Mouse (Mus musculus): ENCODE measurements around the gene Myo1g. TPM values are rescaled to one million over a fixed set of nuclear protein-coding genes. Genes with fewer than 3 reads are reported as not detected.

Myo1g gene
- total RNA-seq (2021), result 1 to 10 TPM in 1 of 2 experiments, under 1 TPM in 1; 0.57 to 1.3 TPM

DNA sequence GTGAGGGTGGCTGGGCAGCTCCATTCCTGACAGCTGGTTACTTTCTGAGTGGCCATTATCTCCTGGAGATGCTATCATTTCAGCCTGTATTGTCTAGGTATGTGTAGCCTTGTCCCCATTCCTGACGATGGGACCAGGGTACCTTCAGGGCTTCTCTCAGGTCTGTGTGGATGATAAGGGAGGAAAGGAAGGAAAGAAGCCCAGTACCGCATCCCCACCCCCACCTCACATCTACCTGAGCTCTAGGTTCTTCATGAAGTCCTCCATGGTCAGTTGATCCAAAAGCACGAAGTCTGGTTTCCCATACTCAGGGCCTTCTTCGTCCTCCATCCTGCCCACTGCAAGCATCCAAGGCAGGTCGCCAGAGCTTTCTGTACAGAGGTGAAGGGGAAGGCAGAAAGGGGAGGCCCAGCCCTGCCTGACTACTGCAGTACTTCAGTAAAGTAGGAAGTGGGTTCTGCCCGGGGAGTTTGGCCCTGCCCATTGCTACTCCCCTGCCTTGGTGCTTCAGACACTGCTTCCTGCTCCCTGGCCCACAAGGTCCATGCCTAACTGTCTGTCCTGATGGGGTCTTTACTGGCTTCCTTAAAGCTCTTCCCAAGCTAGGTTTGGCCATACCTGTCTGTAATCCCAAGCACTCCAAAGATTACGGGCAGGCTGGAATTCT lies at the start of gene Myo1g:
TSS of gene Myo1g (minus strand) at position 459 of the 667 bp plus-strand sequence.
- no peak for DNase-seq (ENCODE audit: low spot score in 2 of 2)
- intact Hi-C loops (cut with DNase I), result no loop called here

DNA sequence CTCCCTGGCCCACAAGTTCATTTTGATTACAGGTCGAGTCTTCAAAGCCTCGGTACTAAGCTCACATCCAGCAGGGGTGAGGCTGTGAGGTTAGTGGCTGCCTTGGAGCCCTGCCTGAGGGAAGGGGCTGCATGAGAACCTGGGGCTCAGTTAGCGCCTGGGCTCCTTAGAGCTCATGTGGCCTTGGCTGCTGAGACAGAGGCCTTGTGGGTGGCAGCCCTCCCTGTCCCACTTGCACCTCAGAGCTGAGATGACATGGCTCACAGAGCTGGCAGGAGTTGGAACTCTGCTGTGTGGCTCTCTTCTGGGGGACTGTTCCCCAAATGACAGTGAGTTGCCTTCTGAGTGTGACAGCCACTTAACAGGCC lies 48.6 kb upstream of the Myo1g start:
- no peak for DNase-seq (ENCODE audit: low spot score in 2 of 2)
- intact Hi-C loops (cut with DNase I), result no loop called here

DNA sequence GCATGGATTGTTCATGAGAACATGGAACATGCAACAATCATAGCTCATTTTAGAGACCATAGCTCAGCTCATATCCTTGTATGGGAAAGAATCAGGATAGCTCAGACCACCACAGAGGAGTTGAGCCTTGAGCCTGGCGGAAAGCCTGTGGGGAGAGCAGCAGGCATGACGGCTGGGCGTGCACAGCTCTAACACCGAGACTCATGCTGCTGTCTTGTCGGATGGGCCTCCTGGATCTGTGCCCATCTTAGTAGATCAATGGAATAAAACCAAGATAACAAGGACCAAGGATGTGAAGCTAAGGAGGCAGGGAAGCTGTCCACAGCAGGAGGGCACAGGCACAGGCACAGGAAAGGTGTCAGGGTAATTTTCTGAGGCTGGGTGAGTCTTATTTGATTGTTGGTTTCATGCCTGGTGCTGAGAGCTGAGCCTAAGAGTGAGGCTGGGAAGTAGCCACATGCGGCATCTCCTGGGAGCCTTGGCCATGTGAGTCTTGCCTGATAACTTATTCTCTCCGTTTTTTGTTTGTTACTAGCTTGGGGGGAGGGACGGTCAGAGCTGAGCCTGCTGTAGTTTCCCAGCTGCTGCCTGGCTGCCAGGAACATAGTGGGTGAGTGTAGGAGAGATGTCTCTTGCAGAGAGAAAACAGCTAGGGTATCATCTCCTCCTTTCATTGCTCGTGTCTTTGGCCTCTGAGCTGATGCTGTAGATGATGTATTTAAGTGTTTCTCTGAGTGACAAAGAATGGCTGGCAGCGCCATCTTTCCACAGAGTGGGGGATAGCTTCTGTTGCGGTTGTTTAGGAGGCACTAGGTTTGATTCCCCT lies 48.0 kb upstream of the Myo1g start:
- intact Hi-C loops (cut with DNase I), result no loop called here
- DNase-seq (ENCODE audit: low spot score in 2 of 2), result peak; percentile 37 to 47

DNA sequence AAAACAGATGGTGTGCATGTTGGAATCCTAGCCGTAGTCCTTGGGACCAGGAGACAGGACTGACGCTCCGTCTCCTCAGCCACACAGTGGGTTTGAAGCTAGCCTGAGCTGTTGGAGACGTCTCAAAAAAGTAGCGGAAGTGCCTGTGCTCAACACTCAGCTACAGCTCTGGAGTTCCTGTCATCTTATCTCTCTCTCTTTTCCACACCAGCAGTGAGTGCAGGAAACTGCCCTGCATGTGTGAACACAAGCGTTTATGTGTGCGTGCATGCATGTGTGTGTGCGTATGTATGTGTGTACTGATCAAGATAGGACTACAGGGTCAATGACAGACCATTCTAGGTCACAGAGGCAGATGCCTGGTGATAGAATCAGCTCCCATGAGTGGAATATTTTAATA lies 47.2 kb upstream of the Myo1g start:
- intact Hi-C loops (cut with DNase I), result no loop called here
- DNase-seq (ENCODE audit: low spot score in 2 of 2), result no peak

DNA sequence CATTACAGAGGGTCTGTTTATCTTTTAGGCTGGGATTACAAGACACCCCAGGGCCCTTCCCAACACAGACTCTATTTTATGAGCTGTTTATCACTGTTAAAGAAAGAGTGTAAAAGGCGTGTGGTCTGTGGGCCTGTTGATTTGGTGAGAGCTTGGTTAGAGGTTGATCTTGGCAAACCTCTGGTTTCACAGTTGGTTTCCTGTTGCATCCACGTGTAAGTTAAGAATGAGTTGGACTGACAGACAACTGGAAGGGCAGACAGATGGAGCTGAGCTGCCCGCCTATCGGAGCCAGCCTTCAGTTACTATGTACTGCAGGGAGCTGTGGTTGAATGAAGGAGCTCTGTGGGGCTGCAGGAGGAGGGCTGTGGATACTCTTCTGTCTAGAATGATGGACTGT lies 45.7 kb upstream of the Myo1g start:
- intact Hi-C loops (cut with DNase I), result no loop called here
- DNase-seq (ENCODE audit: low spot score in 2 of 2), result no peak

DNA sequence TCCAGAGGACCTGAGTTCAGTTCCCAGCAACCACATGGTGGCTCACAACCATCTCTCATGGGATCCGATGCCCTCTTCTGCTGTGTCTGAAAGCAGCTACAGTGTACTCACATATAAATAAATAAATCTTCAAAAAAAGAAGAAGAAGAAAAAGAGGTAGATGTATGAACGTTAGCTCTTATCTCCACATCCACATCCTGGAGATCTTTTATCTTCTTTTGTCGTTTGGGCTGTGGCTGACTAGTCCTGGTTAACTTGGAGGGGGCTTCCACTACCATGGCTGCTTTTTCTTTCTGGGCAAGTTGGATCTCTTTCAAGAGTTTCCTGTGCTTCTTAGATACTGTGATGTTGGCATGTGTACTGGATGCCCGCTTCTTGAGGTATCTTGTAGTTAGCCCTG lies 42.4 kb upstream of the Myo1g start:
- intact Hi-C loops (cut with DNase I), result no loop called here
- no peak for DNase-seq (ENCODE audit: low spot score in 2 of 2)

DNA sequence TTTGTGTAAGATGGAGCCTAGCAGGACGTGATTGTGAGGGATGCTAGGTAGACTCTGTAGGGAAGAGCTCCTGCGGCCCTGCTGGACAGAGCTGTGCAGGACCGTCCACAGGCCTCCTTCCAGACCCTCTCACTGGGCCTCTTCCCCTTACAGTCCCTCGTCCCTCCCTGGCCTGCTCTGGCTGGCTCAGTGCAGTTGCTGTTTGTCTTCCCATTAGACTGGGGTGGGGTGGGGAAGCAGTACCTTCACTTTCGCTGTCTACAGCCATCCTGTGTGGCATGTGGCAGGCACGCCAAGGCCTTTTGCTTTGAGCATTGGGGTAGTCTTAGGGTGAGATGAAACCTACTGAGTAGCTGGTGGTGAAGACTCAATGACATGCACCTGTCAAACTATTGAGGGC lies 41.6 kb upstream of the Myo1g start:
- no peak for DNase-seq (ENCODE audit: low spot score in 2 of 2)
- intact Hi-C loops (cut with DNase I), result no loop called here

DNA sequence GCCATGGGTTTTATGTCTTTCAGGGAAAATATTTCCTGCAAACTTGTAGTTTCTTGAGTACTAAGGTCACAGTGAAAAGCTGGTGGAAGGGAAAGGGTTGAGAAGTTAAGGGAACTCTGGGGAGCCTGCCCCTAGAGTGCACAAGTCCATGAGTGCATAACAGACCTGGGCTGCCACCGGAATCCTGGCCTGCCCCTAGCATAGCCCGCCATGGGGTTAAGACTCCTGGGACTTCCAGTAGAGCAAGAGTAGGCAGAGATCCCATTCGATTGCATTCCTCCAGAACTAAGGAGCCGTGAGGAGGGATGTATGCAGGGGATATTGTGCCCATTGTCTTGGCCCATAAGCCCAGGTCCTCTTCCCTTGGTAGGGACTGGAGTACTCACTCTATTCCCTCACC lies 40.7 kb upstream of the Myo1g start:
- DNase-seq (ENCODE audit: low spot score in 2 of 2), result no peak
- intact Hi-C loops (cut with DNase I), result no loop called here

DNA sequence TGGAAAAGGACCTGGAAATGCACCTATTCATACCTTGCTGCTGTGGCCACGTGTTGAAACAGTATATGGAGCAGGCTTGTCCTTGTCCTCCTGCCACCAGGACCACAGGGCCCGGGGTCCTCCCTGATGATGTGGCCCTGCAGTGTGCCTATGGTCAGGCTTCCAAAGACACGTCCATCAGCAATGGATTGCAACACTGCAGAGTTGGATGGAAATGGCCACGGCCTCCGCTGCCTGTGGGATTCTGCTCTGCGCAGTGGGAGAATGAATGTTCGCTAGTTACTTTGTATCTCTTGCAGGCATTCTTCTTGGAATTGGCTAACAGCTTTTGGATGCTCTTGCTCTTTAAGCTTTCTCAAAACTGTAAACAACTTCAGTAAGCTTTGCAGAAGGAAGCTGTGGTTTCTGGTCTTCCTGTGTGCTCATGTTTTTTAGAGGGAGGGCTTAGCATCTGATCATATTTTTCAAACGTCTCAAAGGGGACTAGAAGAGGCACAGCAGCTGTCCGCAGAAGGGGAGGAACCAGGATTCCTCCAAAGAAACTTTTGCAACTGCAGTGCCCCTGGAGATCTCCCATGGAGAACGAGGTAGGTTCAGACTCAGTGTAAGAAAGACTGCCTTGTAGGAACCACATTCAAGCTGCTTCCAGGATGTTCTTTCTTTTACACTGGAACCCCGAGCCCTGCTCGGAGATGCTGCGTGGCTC lies 40.0 kb upstream of the Myo1g start:
- no peak for DNase-seq (ENCODE audit: low spot score in 2 of 2)
- intact Hi-C loops (cut with DNase I), result no loop called here

DNA sequence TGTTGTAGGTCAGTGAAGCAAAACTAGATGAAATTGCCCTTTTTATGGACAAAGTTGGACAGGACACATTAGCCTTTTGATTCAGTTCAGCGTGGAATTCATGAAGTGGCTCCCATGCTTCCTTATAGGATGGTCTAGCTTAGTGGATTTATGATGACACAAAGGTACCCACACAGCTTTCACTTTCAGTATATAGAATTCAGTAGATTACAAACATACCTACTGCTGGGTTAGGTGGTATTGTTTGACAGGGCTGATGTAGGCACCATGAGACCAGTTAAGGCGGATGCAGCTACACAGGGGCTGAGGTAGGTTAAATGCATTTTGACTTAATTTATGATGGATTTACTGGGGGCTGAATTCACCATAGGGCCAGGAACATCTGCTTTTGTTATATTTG lies 39.2 kb upstream of the Myo1g start:
- intact Hi-C loops (cut with DNase I), result no loop called here

DNA sequence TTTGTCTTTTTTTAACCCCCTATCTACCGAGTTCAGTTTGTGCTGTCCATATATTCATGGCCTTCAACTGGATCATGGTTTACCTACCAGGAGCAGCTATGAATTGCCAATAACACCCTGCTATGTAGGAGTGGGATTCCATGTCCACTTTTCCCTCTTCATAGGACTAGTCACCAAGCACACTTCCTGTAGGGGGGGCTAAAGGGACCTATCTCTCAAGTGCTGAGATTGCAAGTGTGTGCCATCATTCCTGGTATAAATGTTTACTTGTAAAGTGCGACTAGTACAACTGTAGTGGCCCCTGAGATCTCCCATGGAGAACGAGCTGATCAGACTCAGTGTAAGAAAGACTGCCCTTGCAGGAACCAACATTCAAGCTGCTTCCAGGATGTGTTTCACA lies 37.5 kb upstream of the Myo1g start:
- no peak for DNase-seq (ENCODE audit: low spot score in 2 of 2)
- intact Hi-C loops (cut with DNase I), result no loop called here

More for the DNA sequence above, 39.2 kb upstream of the Myo1g start:
- no peak for DNase-seq (ENCODE audit: low spot score in 2 of 2)

DNA sequence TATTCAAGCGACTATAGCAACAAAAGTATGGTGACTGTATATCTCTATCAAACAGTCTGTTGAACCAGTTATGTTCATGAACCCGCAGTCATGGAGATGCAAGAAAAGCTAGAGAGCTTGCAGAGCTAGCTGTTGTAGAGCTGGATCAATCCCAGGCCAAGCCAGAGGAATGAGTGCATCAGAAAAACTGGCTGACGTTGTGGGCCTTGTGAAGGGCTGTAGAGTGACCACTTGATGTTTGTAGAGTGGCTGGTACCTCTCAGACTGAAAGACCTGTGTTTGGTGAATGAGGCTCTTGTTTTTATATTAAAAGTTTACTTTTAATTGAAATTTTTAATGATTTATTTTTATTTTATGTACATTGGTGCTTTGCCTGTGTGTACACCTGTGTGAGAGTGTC lies 29.4 kb upstream of the Myo1g start:
- intact Hi-C loops (cut with DNase I), result no loop called here
- DNase-seq (ENCODE audit: low spot score in 2 of 2), result no peak

DNA sequence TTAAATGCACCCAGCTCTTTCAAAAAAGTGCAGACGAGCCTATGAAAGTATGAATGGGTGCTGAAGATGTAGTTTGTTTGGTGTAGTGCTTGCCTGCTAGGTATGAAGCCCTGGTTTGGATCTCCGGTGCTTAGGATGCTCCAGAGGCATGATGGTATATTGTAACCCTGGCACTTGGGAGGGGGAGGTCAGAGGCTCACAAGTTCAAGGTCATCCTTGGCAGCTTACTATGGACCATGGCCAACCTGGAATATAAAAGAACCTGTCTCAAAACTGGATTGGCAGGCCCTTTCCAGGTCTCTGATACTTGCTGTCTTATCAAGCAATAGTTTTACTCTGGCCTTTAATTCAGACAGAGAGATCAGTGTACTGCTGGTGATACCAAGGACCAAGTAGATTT lies 29.0 kb upstream of the Myo1g start:
- intact Hi-C loops (cut with DNase I), result no loop called here
- no peak for DNase-seq (ENCODE audit: low spot score in 2 of 2)

DNA sequence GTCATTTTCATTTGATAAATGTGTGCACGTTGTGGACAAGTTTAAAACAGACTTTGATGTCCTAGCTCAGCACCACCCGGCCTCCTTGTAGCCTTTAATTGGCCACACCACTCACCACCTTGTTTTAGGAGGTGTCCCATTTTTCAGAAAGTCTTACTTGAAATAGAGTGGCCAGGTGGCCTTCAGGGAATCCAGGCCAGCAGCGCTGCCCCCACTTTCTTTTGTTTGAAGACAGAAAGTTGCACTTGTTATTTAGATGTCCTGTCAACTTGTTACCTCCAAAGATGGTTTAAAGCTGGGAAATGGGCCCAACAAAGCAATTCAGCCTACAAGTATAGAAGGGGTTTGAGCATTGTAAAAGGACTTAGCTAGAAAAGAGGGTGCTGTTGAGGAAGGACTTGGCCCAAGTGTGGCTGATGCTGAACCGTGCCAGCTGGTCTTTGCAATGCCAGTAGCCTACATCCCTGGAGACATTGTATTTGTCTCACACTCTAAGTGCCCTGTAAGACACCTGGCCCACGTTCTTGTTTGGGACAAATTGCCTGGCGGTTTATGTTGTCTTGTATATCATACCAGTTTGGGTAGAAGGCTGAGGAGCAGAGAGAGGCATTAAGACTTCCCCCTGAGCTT lies 27.0 kb upstream of the Myo1g start:
- intact Hi-C loops (cut with DNase I), result no loop called here

DNA sequence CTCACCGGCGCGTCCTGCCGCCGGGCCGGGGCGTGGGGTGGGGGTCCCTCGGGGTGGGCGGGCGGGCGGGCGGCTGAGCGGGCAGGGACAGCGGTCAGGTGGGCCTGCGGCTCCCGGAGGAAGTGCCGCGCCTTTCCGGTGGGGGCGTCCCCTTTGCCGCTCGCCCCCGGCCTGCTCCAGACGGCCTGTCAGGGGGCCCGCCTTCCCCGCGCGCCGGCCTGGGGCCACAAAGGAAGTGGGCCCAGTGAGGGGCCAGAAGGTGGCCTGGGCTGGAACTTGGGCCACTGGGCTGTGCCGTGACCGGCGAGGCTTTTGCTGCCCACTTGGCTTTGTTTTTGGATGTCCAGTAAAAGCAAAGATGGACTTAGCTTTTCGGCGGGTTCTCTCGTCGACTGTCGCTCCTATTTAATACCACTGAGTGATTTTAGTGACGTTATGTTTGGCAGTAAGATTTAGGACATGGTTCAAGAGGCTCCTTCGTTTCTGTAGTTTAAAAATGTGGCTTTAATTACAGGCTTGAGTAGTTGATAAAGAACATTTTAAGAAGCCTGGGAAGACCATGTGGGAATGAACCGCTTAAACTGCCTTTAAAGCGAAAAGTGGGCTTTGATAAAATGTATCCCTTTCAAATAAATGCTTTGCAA lies 26.4 kb upstream of the Myo1g start:
- DNase-seq (ENCODE audit: low spot score in 2 of 2), result peak in 1 of 2 experiments; percentile 47
- intact Hi-C loops (cut with DNase I), result no loop called here

More for the DNA sequence above, 27.0 kb upstream of the Myo1g start:
- DNase-seq (ENCODE audit: low spot score in 2 of 2), result no peak

DNA sequence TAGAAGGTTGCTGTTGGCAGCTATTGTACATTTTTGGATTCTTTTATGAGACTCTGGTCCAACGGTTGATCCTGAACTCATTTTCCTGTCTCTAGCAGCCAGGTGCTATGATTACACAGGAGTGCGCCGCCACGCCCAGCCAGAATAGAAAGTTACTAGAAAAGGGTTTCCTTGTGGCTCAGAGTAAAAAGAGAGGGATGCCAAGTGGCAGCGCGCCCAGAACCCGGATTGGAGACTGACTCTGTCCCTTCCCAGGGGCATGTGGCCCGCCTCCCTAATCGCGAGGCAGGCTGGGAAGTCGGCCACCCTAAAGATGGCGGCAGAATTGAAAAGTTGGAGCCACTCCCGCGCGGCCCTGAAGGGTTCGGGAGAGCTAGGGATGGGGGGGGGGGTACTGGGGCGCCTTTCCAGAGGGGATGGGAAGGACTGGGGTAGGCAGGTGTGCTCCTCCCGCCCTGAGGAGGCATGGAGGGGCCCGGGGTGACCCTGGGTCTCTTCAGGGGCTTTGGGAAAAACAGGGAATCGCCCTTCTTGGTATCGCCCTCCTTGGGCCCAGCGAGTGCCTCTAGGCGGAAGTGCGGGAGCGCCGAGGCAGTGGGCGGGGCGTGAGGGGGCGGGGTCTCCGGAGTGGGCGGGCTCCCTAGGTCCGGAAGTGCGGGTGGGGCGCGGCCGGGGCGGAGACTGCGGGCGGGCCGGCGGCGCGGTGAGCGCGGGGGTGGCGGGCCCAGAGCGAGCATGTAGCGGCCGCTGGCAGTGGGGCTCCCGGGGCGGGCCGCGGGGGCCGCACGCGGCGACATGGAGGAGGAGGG lies 25.6 kb upstream of the Myo1g start, which contains the start of gene Ccm2:
TSS of gene Ccm2 (plus strand) at position 683 of the 809 bp plus-strand sequence.
- intact Hi-C loops (cut with DNase I), result loop anchor here (1.0 kb wide), 1 partner anchor 70 kb away; no protein-coding TSS in a partner anchor
- peak; percentile 94 to 95 for DNase-seq (ENCODE audit: low spot score in 2 of 2)

DNA sequence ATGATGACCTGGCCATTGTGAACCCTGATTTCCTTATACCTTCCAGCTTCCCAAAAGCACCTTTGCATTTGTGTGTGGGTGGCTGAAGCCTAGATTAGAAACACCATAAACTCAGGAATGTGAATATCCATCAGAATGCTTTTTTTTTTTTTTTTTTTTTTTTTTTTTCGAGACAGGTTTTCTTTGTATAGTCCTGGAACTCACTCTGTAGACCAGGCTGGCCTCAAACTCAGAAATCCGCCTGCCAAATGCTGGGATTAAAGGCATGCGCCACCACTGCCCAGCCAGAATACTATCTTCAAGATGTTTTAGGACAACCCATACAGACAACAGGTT lies 25.1 kb upstream of the Myo1g start:
- DNase-seq (ENCODE audit: low spot score in 2 of 2), result no peak
- intact Hi-C loops (cut with DNase I), result loop anchor here (1.0 kb wide), 1 partner anchor 70 kb away; no protein-coding TSS in a partner anchor

DNA sequence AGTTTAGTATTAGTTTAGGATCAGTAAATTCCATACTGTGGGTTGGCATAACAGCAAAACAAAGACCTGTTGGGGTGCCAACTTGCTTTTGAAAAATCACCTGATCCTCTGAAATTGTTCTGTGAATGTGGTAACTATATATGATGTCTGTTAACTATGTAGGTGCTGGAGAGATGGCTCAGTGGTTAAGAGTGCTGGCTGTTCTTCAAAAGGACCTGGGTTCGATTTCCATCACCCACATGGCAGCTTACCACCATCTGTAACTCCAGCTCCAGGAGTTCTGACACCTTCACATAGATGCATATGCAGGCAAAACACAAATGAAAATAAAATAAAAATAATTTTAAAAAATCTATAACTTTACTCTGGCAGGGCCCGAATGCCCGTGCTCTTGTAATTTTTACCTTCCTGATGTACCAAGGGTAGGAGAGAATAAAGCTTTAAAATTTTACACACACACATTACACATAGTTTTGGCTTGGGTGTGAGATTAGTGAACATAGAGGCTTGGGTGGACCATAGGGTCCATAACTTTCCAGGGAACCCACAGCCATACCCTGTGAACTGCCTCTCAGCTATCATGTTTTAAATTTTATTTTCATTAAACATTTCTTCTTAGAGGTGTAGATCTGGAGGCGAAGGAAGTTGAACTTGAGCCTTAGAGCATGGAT lies 24.6 kb upstream of the Myo1g start:
- intact Hi-C loops (cut with DNase I), result no loop called here
- no peak for DNase-seq (ENCODE audit: low spot score in 2 of 2)

Measured in left cerebral cortex, postnatal 36 days (tissue).